Mouse (Mus musculus): ENCODE measurements around the gene Gins1. TPM values are rescaled to one million over a fixed set of nuclear protein-coding genes. Genes with fewer than 3 reads are reported as not detected.

Gins1 gene
- total and polyA plus RNA-seq, 3 experiments, result 0.70 to 2.7 (median 1.5) TPM

GRCm38 (mm10) chr2:150959521-150959920 lies 54.3 kb downstream of the Gins1 start:
- peak; percentile 33 for DNase-seq

- no peak for DNase-seq
Measured at GRCm38 (mm10) chr2:150963246-150963645, 58.0 kb downstream of the Gins1 start.

- no peak for DNase-seq
Measured at GRCm38 (mm10) chr2:150964641-150965040, 59.4 kb downstream of the Gins1 start.

GRCm38 (mm10) chr2:150965951-150966350 lies 60.8 kb downstream of the Gins1 start:
- no peak for DNase-seq

- no peak for DNase-seq
Measured at GRCm38 (mm10) chr2:150967491-150967890, 62.3 kb downstream of the Gins1 start.

- DNase-seq, result no peak
Measured at GRCm38 (mm10) chr2:150969231-150969630, 64.0 kb downstream of the Gins1 start.

GRCm38 (mm10) chr2:150971856-150972255 lies 66.7 kb downstream of the Gins1 start:
- no peak for DNase-seq

- no peak for DNase-seq
Measured at GRCm38 (mm10) chr2:150972681-150973080, 67.5 kb downstream of the Gins1 start.

- DNase-seq, result no peak
Measured at GRCm38 (mm10) chr2:150973401-150974115, 68.4 kb downstream of the Gins1 start.

GRCm38 (mm10) chr2:150976871-150977270 lies 71.7 kb downstream of the Gins1 start:
- no peak for DNase-seq

- DNase-seq, result no peak
Measured at GRCm38 (mm10) chr2:150977676-150978075, 72.5 kb downstream of the Gins1 start.

- no peak for DNase-seq
Measured at GRCm38 (mm10) chr2:150978791-150979190, 73.6 kb downstream of the Gins1 start.

GRCm38 (mm10) chr2:150979861-150980620 lies 74.8 kb downstream of the Gins1 start:
- DNase-seq, result no peak

Other genes starting within 250 kb of the Gins1 start
- gene Acss1, start 236.9 kb upstream of the Gins1 start, total RNA-seq (2021), result 10 to 100 TPM; 23.5 to 38.3 TPM
- 30.3 and 49.8 TPM in 2 replicates for gene Acss1, start 236.9 kb upstream of the Gins1 start, polyA plus RNA-seq (2012; rRNA removed)
- not detected for gene Vsx1, start 216.0 kb upstream of the Gins1 start, total RNA-seq (2021)
- gene Vsx1, start 216.0 kb upstream of the Gins1 start, polyA plus RNA-seq (2012; rRNA removed), result not detected in 2 replicates
- gene Entpd6, start 156.4 kb upstream of the Gins1 start, total RNA-seq (2021), result 10 to 100 TPM in 1 of 2 experiments, 1 to 10 TPM in 1; 9.9 to 11.5 TPM
- 13.3 and 21.0 TPM in 2 replicates for gene Entpd6, start 156.4 kb upstream of the Gins1 start, polyA plus RNA-seq (2012; rRNA removed)
- 10 to 100 TPM; 41.1 to 55.2 TPM for gene Pygb, start 118.7 kb upstream of the Gins1 start, total RNA-seq (2021)
- gene Pygb, start 118.7 kb upstream of the Gins1 start, polyA plus RNA-seq (2012; rRNA removed), result 28.5 and 37.3 TPM in 2 replicates
- gene Abhd12, start 659 bp upstream of the Gins1 start, total RNA-seq (2021), result 10 to 100 TPM; 79.2 to 82.0 TPM
- gene Abhd12, start 659 bp upstream of the Gins1 start, polyA plus RNA-seq (2012; rRNA removed), result 45.5 and 46.9 TPM in 2 replicates
- gene Ninl, start 134.0 kb downstream of the Gins1 start, total RNA-seq (2021), result 10 to 100 TPM; 14.6 to 22.1 TPM
- gene Ninl, start 134.0 kb downstream of the Gins1 start, polyA plus RNA-seq (2012; rRNA removed), result 9.6 and 10.4 TPM in 2 replicates
- gene Nanp, start 134.0 kb downstream of the Gins1 start, total RNA-seq (2021), result 10 to 100 TPM in 1 of 2 experiments, 1 to 10 TPM in 1; 6.2 to 11.4 TPM
- gene Nanp, start 134.0 kb downstream of the Gins1 start, polyA plus RNA-seq (2012; rRNA removed), result 0.47 and 0.64 TPM in 2 replicates
- not detected for gene Gm14151, start 186.9 kb downstream of the Gins1 start, total RNA-seq (2021)
- gene Gm14151, start 186.9 kb downstream of the Gins1 start, polyA plus RNA-seq (2012; rRNA removed), result not detected in 2 replicates
- gene Gm14147, start 192.8 kb downstream of the Gins1 start, total RNA-seq (2021), result not detected
- gene Gm14147, start 192.8 kb downstream of the Gins1 start, polyA plus RNA-seq (2012; rRNA removed), result not detected in 2 replicates